Mouse (Mus musculus) heart, embryonic 15.5 days (tissue): ENCODE measurements around the gene Arhgap6. TPM values are rescaled to one million over a fixed set of nuclear protein-coding genes. Genes with fewer than 3 reads are reported as not detected.

ENCODE experiments used
- ATAC-seq: fragments of 200-750 bp; cut with Nextera tagmentation; replicated peaks from 2 replicates; pipeline ENCODE4 v1.8.0; 2017; ENCODE audit warnings: low read depth, moderate TSS enrichment; ENCODE audit not compliant: insufficient number of reproducible peaks, insufficient read depth, low FRiP score
- H3K27ac ChIP-seq: fragments of 300-500 bp; sonication (generic); 2 replicates; pipeline ENCODE4 v1.5.1; 2015; ENCODE audit warnings: mild to moderate bottlenecking, inconsistent platforms
- H3K27me3 ChIP-seq: fragments of 300-500 bp; sonication (generic); 2 replicates; pipeline ENCODE4 v1.6.1; 2015; ENCODE audit warnings: inconsistent platforms
- H3K36me3 ChIP-seq: fragments of 300-500 bp; sonication (generic); 2 replicates; pipeline ENCODE4 v1.6.1; 2015; ENCODE audit warnings: mild to moderate bottlenecking, inconsistent platforms
- H3K4me1 ChIP-seq: fragments of 300-500 bp; sonication (generic); replicated peaks from 2 replicates; pipeline ENCODE4 v1.6.1; 2015; ENCODE audit warnings: inconsistent platforms
- H3K4me2 ChIP-seq: fragments of 300-500 bp; sonication (generic); 2 replicates; pipeline ENCODE4 v1.6.1; 2015; ENCODE audit warnings: inconsistent platforms, mild to moderate bottlenecking, moderate library complexity
- H3K4me3 ChIP-seq: fragments of 300-500 bp; sonication (generic); 2 replicates; pipeline ENCODE4 v1.5.1; 2015; ENCODE audit warnings: mild to moderate bottlenecking, inconsistent platforms
- H3K9ac ChIP-seq: fragments of 300-500 bp; sonication (generic); 2 replicates; pipeline ENCODE4 v1.6.1; 2015; ENCODE audit warnings: mild to moderate bottlenecking, inconsistent platforms
- H3K9me3 ChIP-seq: fragments of 300-500 bp; sonication (generic); replicated peaks from 2 replicates; pipeline ENCODE4 v1.6.1; 2016; ENCODE audit warnings: inconsistent platforms
- WGBS: fragments of 180-500 bp; shearing (Covaris S2); methylation state at CpG from one replicate; pipeline ENCODE4 v1.1.7; 2015; ENCODE audit warnings: mixed read lengths; 5-methylcytosine and 5-hydroxymethylcytosine counted together
- polyA plus RNA-seq: library from polyadenylated mRNA; unstranded; fragments of >200 nt; fragmentation: Nextera tagmentation; extraction: Ambion mirVana; gene quantifications from 2 replicates; pipeline ENCODE4 v1.2.1, GENCODE M21; 2015

Arhgap6 gene
- polyA plus RNA-seq, 1 experiment from 2014 or later = 6.6 TPM

DNA sequence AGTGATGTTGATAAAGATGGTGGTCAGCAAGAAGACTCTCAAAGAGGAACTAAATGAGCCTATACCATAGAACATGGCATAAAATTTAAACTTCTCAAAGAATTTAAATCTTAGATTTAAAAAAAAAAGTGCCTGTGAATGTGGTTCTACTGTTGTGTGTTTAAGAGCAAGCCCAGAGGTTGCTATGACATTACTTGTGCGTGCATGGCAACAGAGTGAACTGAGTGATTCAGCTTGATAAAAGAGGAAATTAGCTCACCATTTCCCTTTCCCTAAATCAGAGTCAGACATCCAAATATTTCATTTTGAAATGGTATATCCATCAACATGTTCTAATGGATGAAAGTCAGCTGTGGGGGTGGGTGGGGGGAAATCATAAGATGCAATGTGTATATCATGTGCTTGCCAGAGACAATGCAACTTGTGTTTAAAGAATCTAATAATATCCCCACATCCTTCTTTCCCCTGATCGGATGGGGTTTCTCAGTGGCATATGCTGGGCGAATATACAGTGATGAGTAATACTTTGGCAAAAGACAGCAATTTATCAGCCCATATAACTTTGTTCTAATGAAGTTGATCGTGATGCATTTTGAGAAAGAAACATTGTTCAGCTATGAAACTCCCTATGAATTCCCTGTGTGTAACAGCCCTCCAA lies 328.3 kb downstream of the Arhgap6 start:
- no peaks in the 10 kb centered on the region for H3K4me1 ChIP-seq
- H3K27me3 ChIP-seq = no peaks in the 10 kb centered on the region
- H3K27ac ChIP-seq = peak overlapping the region; percentile 31; the same call in 1 of the 2 replicates
- H3K9ac ChIP-seq = no peak overlapping the region
- ATAC-seq = no peak
- H3K4me3 ChIP-seq = no peak overlapping the region
- no peaks in the 10 kb centered on the region for H3K9me3 ChIP-seq
- WGBS = 58% methylated on average over 4 of the region's 4 CpGs
- no peak overlapping the region for H3K4me2 ChIP-seq
- H3K36me3 ChIP-seq = no peaks in the 10 kb centered on the region

GRCm38 (mm10) chrX:169123773-169124151 lies 328.9 kb downstream of the Arhgap6 start:
- H3K9me3 ChIP-seq = no peaks in the 10 kb centered on the region
- WGBS = 57% methylated on average over 3 of the region's 3 CpGs
- H3K36me3 ChIP-seq = no peaks in the 10 kb centered on the region
- H3K9ac ChIP-seq = no peak overlapping the region
- no peak overlapping the region for H3K4me2 ChIP-seq
- ATAC-seq = no peak
- no peak overlapping the region for H3K4me3 ChIP-seq
- H3K27me3 ChIP-seq = no peaks in the 10 kb centered on the region
- H3K4me1 ChIP-seq = no peaks in the 10 kb centered on the region
- peak overlapping the region; percentile 31; the same call in 1 of the 2 replicates for H3K27ac ChIP-seq

DNA sequence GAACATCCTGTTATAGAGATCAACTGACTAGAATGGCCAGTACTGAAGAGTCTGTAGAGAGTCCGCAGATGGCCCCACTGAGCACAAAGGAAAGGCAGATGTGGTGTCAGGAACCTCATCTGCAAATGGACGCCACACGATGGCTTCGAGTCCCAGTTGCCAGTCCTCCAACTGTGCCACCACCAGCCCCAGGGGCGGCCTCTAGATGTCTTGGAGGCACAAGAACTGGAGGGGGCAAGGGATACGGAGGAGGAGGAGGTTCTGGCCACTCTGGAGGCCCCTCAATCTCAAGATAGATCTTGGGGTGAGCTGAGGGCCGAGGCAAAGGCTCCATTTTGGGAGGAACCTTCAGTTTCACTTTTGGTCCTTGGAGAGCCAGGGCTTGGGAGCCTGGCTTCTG lies 344.9 kb downstream of the Arhgap6 start:
- H3K4me3 ChIP-seq = no peak overlapping the region
- H3K9ac ChIP-seq = no peak overlapping the region
- H3K4me1 ChIP-seq = no peaks in the 10 kb centered on the region
- no peaks in the 10 kb centered on the region for H3K27me3 ChIP-seq
- H3K27ac ChIP-seq = no peak overlapping the region
- ATAC-seq = no peak
- H3K9me3 ChIP-seq = no peaks in the 10 kb centered on the region
- WGBS = 87% methylated on average over 7 of the region's 7 CpGs
- H3K4me2 ChIP-seq = no peak overlapping the region
- H3K36me3 ChIP-seq = no peaks in the 10 kb centered on the region

DNA sequence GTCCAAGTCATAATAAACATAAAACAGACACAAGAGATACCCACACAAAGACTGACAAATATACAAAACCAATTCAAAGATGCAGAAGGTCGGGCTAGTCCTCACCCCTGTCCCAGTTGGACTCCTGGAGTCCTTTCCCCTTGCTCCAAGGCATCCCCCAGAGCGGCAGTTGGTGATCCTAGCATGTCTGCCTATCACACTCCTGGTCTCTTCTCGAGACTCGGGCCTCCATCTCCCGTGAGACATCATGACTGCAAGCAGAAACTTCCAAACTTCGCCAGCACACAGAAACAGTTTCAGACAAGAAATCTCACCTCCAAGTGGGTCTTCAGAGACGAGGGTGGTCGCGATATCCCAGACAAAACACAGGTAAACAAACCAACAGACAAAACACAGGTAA lies 345.6 kb downstream of the Arhgap6 start:
- no peak overlapping the region for H3K4me3 ChIP-seq
- H3K27me3 ChIP-seq = no peaks in the 10 kb centered on the region
- H3K4me1 ChIP-seq = no peaks in the 10 kb centered on the region
- H3K9ac ChIP-seq = no peak overlapping the region
- no peaks in the 10 kb centered on the region for H3K9me3 ChIP-seq
- H3K4me2 ChIP-seq = no peak overlapping the region
- ATAC-seq = no peak
- no peaks in the 10 kb centered on the region for H3K36me3 ChIP-seq
- H3K27ac ChIP-seq = no peak overlapping the region
- WGBS = 89% methylated on average over 9 of the region's 9 CpGs

DNA sequence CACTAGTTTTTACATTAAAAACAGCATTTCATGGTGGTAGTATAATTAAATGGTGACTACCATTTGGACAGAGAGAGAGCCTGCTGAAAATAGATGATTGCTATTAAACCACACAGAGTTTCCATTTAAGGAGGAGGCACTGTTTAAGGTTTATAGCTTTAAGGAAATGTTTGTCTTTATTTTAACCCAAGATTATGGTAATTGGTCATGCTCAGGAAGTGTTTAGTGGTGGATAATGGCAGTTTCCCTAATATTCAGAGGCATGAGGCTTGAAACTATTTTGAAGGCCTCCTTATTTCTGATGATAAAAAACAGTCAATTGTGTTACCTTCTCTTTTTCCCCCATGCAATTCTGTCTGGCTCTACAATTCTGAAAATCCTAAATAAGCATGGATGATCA lies 358.9 kb downstream of the Arhgap6 start:
- Histone ChIP-seq H3K9me3 (no peaks in the 10 kb centered on the region), H3K4me1 (no peaks in the 10 kb centered on the region), H3K27ac (no peak overlapping the region), H3K4me2 (no peak overlapping the region), H3K4me3 (no peak overlapping the region), H3K27me3 (no peaks in the 10 kb centered on the region), H3K9ac (no peak overlapping the region), H3K36me3 (no peaks in the 10 kb centered on the region)
- no peak for ATAC-seq

GRCm38 (mm10) chrX:169158385-169158784 lies 363.5 kb downstream of the Arhgap6 start:
- H3K4me1 ChIP-seq = no peaks in the 10 kb centered on the region
- 61% methylated on average over 6 of the region's 6 CpGs for WGBS
- no peak for ATAC-seq
- H3K36me3 ChIP-seq = no peaks in the 10 kb centered on the region
- H3K27me3 ChIP-seq = no peaks in the 10 kb centered on the region
- no peaks in the 10 kb centered on the region for H3K9me3 ChIP-seq
- H3K27ac ChIP-seq = no peak overlapping the region
- H3K4me3 ChIP-seq = no peak overlapping the region
- no peak overlapping the region for H3K9ac ChIP-seq
- H3K4me2 ChIP-seq = no peak overlapping the region

- Histone ChIP-seq H3K27me3 (no peaks in the 10 kb centered on the region), H3K27ac (no peak overlapping the region), H3K36me3 (no peaks in the 10 kb centered on the region), H3K4me1 (no peaks in the 10 kb centered on the region), H3K9ac (no peak overlapping the region), H3K4me3 (no peak overlapping the region), H3K4me2 (no peak overlapping the region), H3K9me3 (no peaks in the 10 kb centered on the region)
- no peak for ATAC-seq
- WGBS = 90% methylated on average over 2 of the region's 2 CpGs
These were observed 376.1 kb downstream of the Arhgap6 start for GRCm38 (mm10) chrX:169170981-169171380.

DNA sequence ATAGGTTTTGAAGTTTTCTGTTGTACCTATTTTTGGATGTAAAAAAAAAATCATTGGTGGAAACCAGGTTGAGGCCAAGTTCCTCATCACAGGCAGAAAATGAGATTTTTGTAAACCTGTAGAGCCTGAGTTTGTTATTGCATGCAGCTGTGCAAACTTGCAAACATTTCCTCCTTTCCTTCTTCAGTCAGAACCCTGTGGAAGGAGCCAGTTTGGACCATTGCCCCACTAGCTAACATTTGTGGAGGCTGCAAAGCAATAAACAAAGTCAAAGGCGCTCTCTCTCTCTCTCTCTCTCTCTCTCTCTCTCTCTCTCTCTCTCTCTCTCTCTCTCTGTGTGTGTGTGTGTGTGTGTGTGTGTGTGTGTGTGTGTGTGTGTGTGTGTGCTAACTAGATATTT lies 378.9 kb downstream of the Arhgap6 start:
- no CpG with 5 or more reads among the region's 1 CpGs for WGBS
- H3K27ac ChIP-seq = no peak overlapping the region
- no peak overlapping the region for H3K4me2 ChIP-seq
- H3K4me1 ChIP-seq = no peaks in the 10 kb centered on the region
- no peaks in the 10 kb centered on the region for H3K27me3 ChIP-seq
- no peaks in the 10 kb centered on the region for H3K9me3 ChIP-seq
- H3K36me3 ChIP-seq = no peaks in the 10 kb centered on the region
- no peak for ATAC-seq
- no peak overlapping the region for H3K9ac ChIP-seq
- no peak overlapping the region for H3K4me3 ChIP-seq

- ATAC-seq = no peak
- no peaks in the 10 kb centered on the region for H3K27me3 ChIP-seq
- no peak overlapping the region for H3K4me3 ChIP-seq
- no peak overlapping the region for H3K4me2 ChIP-seq
- no peak overlapping the region for H3K9ac ChIP-seq
- H3K4me1 ChIP-seq = no peaks in the 10 kb centered on the region
- no peaks in the 10 kb centered on the region for H3K36me3 ChIP-seq
- WGBS = 70% methylated on average over 2 of the region's 2 CpGs
- H3K27ac ChIP-seq = no peak overlapping the region
- no peaks in the 10 kb centered on the region for H3K9me3 ChIP-seq
These were observed 383.7 kb downstream of the Arhgap6 start for GRCm38 (mm10) chrX:169178634-169179033.

DNA sequence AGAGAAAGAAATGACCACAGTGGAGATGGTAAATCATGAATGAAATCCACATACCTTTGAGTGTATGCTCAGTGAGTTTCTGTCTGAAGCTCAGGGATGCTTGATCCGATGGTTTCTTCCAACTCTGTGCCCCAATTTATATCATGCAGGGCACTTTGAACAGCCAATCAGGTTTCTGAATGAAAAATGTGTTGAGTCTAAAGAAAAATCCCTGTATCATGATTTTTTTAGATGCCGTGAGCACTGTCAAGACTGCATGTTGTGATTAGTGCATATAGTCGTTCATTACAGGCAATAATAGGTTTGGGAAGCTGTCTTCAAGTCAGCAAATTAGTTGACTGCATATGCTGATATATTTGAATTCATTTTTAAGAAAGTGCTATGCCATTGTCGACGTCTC lies 392.2 kb downstream of the Arhgap6 start, which contains the start of gene Amelx:
Amelx (minus strand) TSS at position 101 of the 400 bp plus-strand sequence.
- WGBS = 75% methylated on average over 5 of the region's 5 CpGs
- ATAC-seq = no peak
- H3K4me1 ChIP-seq = no peaks in the 10 kb centered on the region

DNA sequence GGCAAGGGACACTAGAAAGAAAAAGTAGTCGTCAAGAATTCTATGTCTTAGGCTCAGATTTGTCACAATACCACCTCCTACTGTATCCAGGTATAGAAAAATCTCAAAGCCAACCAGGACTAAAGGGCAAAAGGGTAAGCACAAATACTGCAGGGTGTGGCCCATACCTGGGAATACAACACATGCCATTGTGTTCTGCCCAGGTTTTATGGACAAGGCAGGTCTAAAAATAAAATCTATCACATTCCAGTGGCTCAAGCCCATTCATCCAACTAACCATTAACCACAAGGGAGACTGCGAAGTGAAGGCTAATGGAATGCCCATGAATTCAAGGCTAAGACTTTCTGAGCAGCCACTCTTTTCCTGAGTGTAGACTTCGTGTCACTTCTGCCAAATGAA lies 415.1 kb downstream of the Arhgap6 start:
- Histone ChIP-seq H3K4me2 (no peak overlapping the region), H3K4me1 (peaks cover 3% of the 10 kb centered on the region; the same call in 1 of the 2 replicates), H3K27ac (no peak overlapping the region), H3K4me3 (no peak overlapping the region), H3K36me3 (no peaks in the 10 kb centered on the region), H3K27me3 (no peaks in the 10 kb centered on the region), H3K9me3 (no peaks in the 10 kb centered on the region), H3K9ac (no peak overlapping the region)
- 64% methylated on average over 3 of the region's 3 CpGs for WGBS
- no peak for ATAC-seq

More for the DNA sequence above, 392.2 kb downstream of the Arhgap6 start, which contains the start of gene Amelx:
- Histone ChIP-seq H3K4me2 (no peak within 1 kb of the TSS), H3K36me3 (no peaks in the 10 kb centered on the region), H3K4me3 (no peak within 1 kb of the TSS), H3K9me3 (no peaks in the 10 kb centered on the region), H3K27ac (no peak within 1 kb of the TSS), H3K27me3 (no peaks in the 10 kb centered on the region), H3K9ac (no peak within 1 kb of the TSS)

DNA sequence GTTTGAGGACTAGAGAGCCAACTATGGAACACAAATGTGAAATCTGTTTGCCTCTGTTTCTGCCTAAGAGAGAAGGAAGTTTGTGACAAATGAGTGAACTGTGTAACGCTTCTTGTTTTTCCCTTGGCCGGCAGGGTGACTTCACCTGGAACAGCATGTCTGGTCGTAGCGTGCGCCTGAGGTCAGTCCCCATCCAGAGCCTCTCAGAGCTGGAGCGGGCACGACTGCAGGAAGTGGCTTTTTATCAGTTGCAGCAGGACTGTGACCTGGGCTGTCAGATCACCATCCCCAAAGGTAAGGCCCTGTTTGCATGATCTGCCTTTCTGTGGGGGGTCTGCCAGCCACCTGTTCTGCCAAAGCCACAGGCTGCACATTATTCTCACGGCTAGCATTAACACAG lies 425.2 kb downstream of the Arhgap6 start:
- H3K4me2 ChIP-seq = no peak overlapping the region
- 60% methylated on average over 8 of the region's 8 CpGs for WGBS
- no peaks in the 10 kb centered on the region for H3K36me3 ChIP-seq
- H3K9me3 ChIP-seq = no peaks in the 10 kb centered on the region
- H3K9ac ChIP-seq = no peak overlapping the region
- no peak overlapping the region for H3K27ac ChIP-seq
- no peak for ATAC-seq
- H3K4me3 ChIP-seq = no peak overlapping the region
- no peaks in the 10 kb centered on the region; the same call in 1 of the 2 replicates for H3K4me1 ChIP-seq
- H3K27me3 ChIP-seq = no peaks in the 10 kb centered on the region
